ENCODE assay signal across 8 mouse cellular contexts in genomic region chr1:54922707-54923106, GRCm38 (mm10). TPM values are rescaled to one million over a fixed set of nuclear protein-coding genes. Genes with fewer than 3 reads are reported as not detected.
A peak's percentile ranks its signal among the peaks of the same experiment; 100 is the strongest.
DNase-seq lines count a peak whose midpoint lies in the region; ATAC-seq and TF ChIP-seq lines count a peak whose summit lies in the region.

No protein-coding gene starts in this region.

- no peaks in the 10 kb centered on the region for H3K36me3 ChIP-seq in hindbrain, embryonic 16.5 days (ENCODE audit: control insufficient read depth, insufficient read depth, low read length)
- H3K36me3 ChIP-seq in hindbrain, embryonic 14.5 days (replicated peaks; ENCODE audit: control insufficient read depth, insufficient read depth): no peaks in the 10 kb centered on the region
- H3K36me3 ChIP-seq in thymus, adult 2 months (ENCODE audit: control insufficient read depth, insufficient read depth, low read length): no peaks in the 10 kb centered on the region; the same call in 1 of the 2 replicates
- no peaks in the 10 kb centered on the region for H3K36me3 ChIP-seq in limb, embryonic 10.5 days

- H3K27me3 ChIP-seq in hindbrain, embryonic 16.5 days (replicated peaks; ENCODE audit: control insufficient read depth, insufficient read depth, low read length): no peaks in the 10 kb centered on the region
- no peaks in the 10 kb centered on the region for H3K27me3 ChIP-seq in hindbrain, embryonic 14.5 days (ENCODE audit: control insufficient read depth, insufficient read depth, low read length)
- no peaks in the 10 kb centered on the region for H3K27me3 ChIP-seq in thymus, adult 2 months (ENCODE audit: control insufficient read depth, insufficient read depth, low read length)
- no peaks in the 10 kb centered on the region for H3K27me3 ChIP-seq in limb, embryonic 10.5 days (ENCODE audit: low read depth, poor library complexity, severe bottlenecking)

- 69% methylated on average over 8 of the region's 8 CpGs for WGBS in hindbrain, embryonic 16.5 days
- 78% methylated on average over 8 of the region's 8 CpGs for WGBS in hindbrain, embryonic 14.5 days
- 82% methylated on average over 8 of the region's 8 CpGs for WGBS in thymus, adult 2 months
- 81% methylated on average over 8 of the region's 8 CpGs for WGBS in limb, embryonic 10.5 days

- no peak overlapping the region for H3K27ac ChIP-seq in hindbrain, embryonic 16.5 days (ENCODE audit: low read depth, low read length)
- H3K27ac ChIP-seq in hindbrain, embryonic 14.5 days: no peak overlapping the region
- peak overlapping the region; percentile 34 for H3K27ac ChIP-seq in thymus, adult 2 months (ENCODE audit: control insufficient read depth, insufficient read depth, low read length)
- H3K27ac ChIP-seq in limb, embryonic 10.5 days: no peak overlapping the region

- no peak for DNase-seq in hindbrain, embryonic 14.5 days (ENCODE audit: low spot score)
- DNase-seq in thymus, adult 2 months: no peak
- DNase-seq in thymus, adult 18-20 months: no peak
- DNase-seq in induced T-regulatory cell, adult 2 months (ENCODE audit: low read depth): peak; percentile 37
- DNase-seq in embryo, embryonic 10 days (ENCODE audit: low spot score): no peak
- no peak for DNase-seq in kidney, postnatal 25 days
- no peak for DNase-seq in limb, embryonic 10.5 days (ENCODE audit: low spot score)

- TF ChIP-seq POLR2A in thymus, adult 2 months (IDR thresholded peaks at IDR 0.05; ENCODE audit: control insufficient read depth, extremely low read depth, insufficient read depth, low read length, poor library complexity): no peak

- no peak overlapping the region for H3K9ac ChIP-seq in hindbrain, embryonic 16.5 days (ENCODE audit: low read depth, low read length)
- no peak overlapping the region for H3K9ac ChIP-seq in hindbrain, embryonic 14.5 days

- no peak for TF ChIP-seq CTCF in thymus, adult 2 months (IDR thresholded peaks at IDR 0.05; ENCODE audit: borderline replicate concordance, control insufficient read depth, extremely low read depth, insufficient read depth, low read length, poor library complexity)

- H3K9me3 ChIP-seq in hindbrain, embryonic 16.5 days (ENCODE audit: control insufficient read depth, low read length): no peaks in the 10 kb centered on the region
- no peaks in the 10 kb centered on the region for H3K9me3 ChIP-seq in hindbrain, embryonic 14.5 days (ENCODE audit: control insufficient read depth, low read length)
- no peaks in the 10 kb centered on the region for H3K9me3 ChIP-seq in limb, embryonic 10.5 days (replicated peaks)

- peaks cover 8% of the 10 kb centered on the region for H3K4me1 ChIP-seq in hindbrain, embryonic 16.5 days (ENCODE audit: control insufficient read depth, insufficient read depth, low read depth, low read length)
- peaks cover 9% of the 10 kb centered on the region; the same call in 1 of the 2 replicates for H3K4me1 ChIP-seq in hindbrain, embryonic 14.5 days (replicated peaks; ENCODE audit: control insufficient read depth, insufficient read depth, low read length)
- peaks cover 27% of the 10 kb centered on the region for H3K4me1 ChIP-seq in thymus, adult 2 months (replicated peaks; ENCODE audit: control insufficient read depth, insufficient read depth, low read length)
- peaks cover 49% of the 10 kb centered on the region for H3K4me1 ChIP-seq in limb, embryonic 10.5 days

- H3K4me3 ChIP-seq in hindbrain, embryonic 16.5 days (ENCODE audit: low read length): no peak overlapping the region
- no peak overlapping the region for H3K4me3 ChIP-seq in hindbrain, embryonic 14.5 days (replicated peaks; ENCODE audit: low read length)
- no peak overlapping the region for H3K4me3 ChIP-seq in thymus, adult 2 months (ENCODE audit: control insufficient read depth, insufficient read depth, low read length)
- H3K4me3 ChIP-seq in limb, embryonic 10.5 days: no peak overlapping the region

- H3K4me2 ChIP-seq in hindbrain, embryonic 16.5 days (ENCODE audit: low read length): peak overlapping the region; percentile 2; the same call in 1 of the 2 replicates
- H3K4me2 ChIP-seq in hindbrain, embryonic 14.5 days (replicated peaks): no peak overlapping the region

- no peak for ATAC-seq in hindbrain, embryonic 16.5 days
- no peak for ATAC-seq in hindbrain, embryonic 14.5 days (ENCODE audit: low FRiP score)

RNA-seq across cellular contexts. Expression of gene Ankrd44, which starts 3.5 kb away (rescaled TPM):
- 19.5 TPM in 2 replicates for polyA plus RNA-seq in hindbrain, embryonic 16.5 days (2015; fragmentation: Nextera tagmentation; extraction: Ambion mirVana)
- polyA plus RNA-seq in hindbrain, embryonic 14.5 days (2014; fragmentation: Nextera tagmentation; extraction: Ambion mirVana): 30.0 and 31.0 TPM in 2 replicates
- 92.6 and 92.9 TPM in 2 replicates for polyA plus RNA-seq in thymus, adult 2 months (2012; rRNA removed)
- polyA plus RNA-seq in limb, embryonic 10.5 days (2016; fragmentation: Nextera tagmentation; extraction: Ambion mirVana): 20.1 and 23.7 TPM in 2 replicates
